In the genomic region with DNA sequence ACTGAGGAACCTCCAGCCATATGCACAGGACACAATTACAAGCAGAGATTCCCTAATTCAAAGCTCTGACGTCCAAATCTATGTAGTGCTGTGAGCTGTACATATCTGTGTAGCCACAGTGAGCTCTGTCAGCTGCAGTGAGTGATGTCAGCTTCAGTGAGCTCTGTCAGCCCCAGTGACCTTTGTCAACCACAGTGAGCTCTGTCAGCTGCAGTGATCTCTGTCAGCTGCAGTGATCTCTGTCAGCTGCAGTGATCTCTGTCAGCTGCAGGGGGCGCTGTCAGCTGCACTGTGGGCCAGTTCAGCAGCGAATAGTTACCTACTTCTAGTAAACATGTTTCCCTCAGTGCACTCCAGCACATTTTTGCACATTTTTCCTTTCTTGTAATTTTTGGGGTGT, we compare ENCODE assay signal across 8 mouse cellular contexts. TPM values are rescaled to one million over a fixed set of nuclear protein-coding genes. Genes with fewer than 3 reads are reported as not detected.
A peak's percentile ranks its signal among the peaks of the same experiment; 100 is the strongest.
DNase-seq lines count a peak whose midpoint lies in the region; ATAC-seq and TF ChIP-seq lines count a peak whose summit lies in the region.

No protein-coding gene starts in this region.

- no peaks in the 10 kb centered on the region for H3K4me1 ChIP-seq in kidney, embryonic 15.5 days

- peak; percentile 52; the same call in 1 of the 2 replicates for ATAC-seq in kidney, embryonic 15.5 days (replicated peaks; ENCODE audit: low FRiP score)
- peak; percentile 57; the same call in 1 of the 2 replicates for ATAC-seq in megakaryocyte-erythroid progenitor cell, adult 5-6 weeks (replicated peaks; ENCODE audit: low FRiP score, low TSS enrichment, poor library complexity, severe bottlenecking)

- TF ChIP-seq POLR2A in brain, embryonic 14.5 days (IDR thresholded peaks at IDR 0.05; ENCODE audit: borderline replicate concordance, extremely low read depth, insufficient read depth, insufficient read length, poor library complexity, severe bottlenecking), result no peak

- peaks cover 47% of the 10 kb centered on the region for H3K27me3 ChIP-seq in kidney, embryonic 15.5 days

- H3K4me3 ChIP-seq in kidney, embryonic 15.5 days (replicated peaks), result no peak overlapping the region

- H3K9me3 ChIP-seq in kidney, embryonic 15.5 days (replicated peaks), result no peaks in the 10 kb centered on the region

- peak; percentile 64 for TF ChIP-seq CTCF in brain, embryonic 14.5 days (IDR thresholded peaks at IDR 0.05; ENCODE audit: borderline replicate concordance, extremely low read depth, insufficient read depth, insufficient read length)

- DNase-seq in gastrocnemius, adult 18-20 months (ENCODE audit: low spot score), result peak; percentile 26
- DNase-seq in gastrocnemius, postnatal 25 days, result no peak
- peak; percentile 40 for DNase-seq in ovary, postnatal 36 days (ENCODE audit: low spot score)
- no peak for DNase-seq in ovary, adult 18-20 months (ENCODE audit: low spot score)
- peak; percentile 26 for DNase-seq in brain, embryonic 14.5 days (ENCODE audit: low read depth)
- no peak for DNase-seq in Muller cell, postnatal 12 days (ENCODE audit: inconsistent ontology term)

- WGBS in kidney, embryonic 15.5 days, result 26% methylated on average over 3 of the region's 3 CpGs

- no peak overlapping the region for H3K9ac ChIP-seq in kidney, embryonic 15.5 days

- no peak overlapping the region for H3K4me2 ChIP-seq in kidney, embryonic 15.5 days

- H3K36me3 ChIP-seq in kidney, embryonic 15.5 days, result no peaks in the 10 kb centered on the region

- no peak overlapping the region for H3K27ac ChIP-seq in kidney, embryonic 15.5 days

RNA-seq across cellular contexts. Expression of gene Prrxl1, which starts 10.2 kb away (rescaled TPM):
- total RNA-seq in gastrocnemius, adult 18-20 months (2021), result not detected
- total RNA-seq in gastrocnemius, postnatal 25 days (2021), result not detected
- polyA plus RNA-seq in brain, embryonic 14.5 days (2012; rRNA removed), result 1.3 and 7.0 TPM in 2 replicates
- 0.14 and 0.49 TPM in 2 replicates for polyA plus RNA-seq in kidney, embryonic 15.5 days (2015; fragmentation: Nextera tagmentation; extraction: Ambion mirVana)
- total RNA-seq in megakaryocyte-erythroid progenitor cell, adult 5-6 weeks (2014; fragmentation: Nextera tagmentation), result not detected in 2 replicates
- not detected in 2 replicates for total RNA-seq in megakaryocyte-erythroid progenitor cell, adult 5-6 weeks (2017)

Comparison
In these comparisons a context has a peak if more than half of its experiments do, and no peak if none do; other contexts are left out.
1. DNase-seq: peak in gastrocnemius, adult 18-20 months (single experiment), ovary, postnatal 36 days (single experiment) and brain, embryonic 14.5 days (single experiment); none in gastrocnemius, postnatal 25 days (single experiment), ovary, adult 18-20 months (single experiment) and Muller cell, postnatal 12 days (single experiment).